Mouse (Mus musculus) lung, postnatal 14 days (tissue): ENCODE data around the gene Oaz3.

ENCODE experiments used
- DNase-seq: peaks from one replicate; pipeline ENCODE4 v3.0.0; 2021

Oaz3 gene

GRCm38 (mm10) chr3:94449377-94449776 lies 5.7 kb upstream of the Oaz3 start:
- DNase-seq: no peak

- DNase-seq: peak; percentile 95
Measured at GRCm38 (mm10) chr3:94442951-94443596, 641 bp downstream of the Oaz3 start, which contains the start of gene Mrpl9. TSS of gene Mrpl9 (plus strand) at chr3:94443318.

GRCm38 (mm10) chr3:94441182-94441581 lies 2.5 kb downstream of the Oaz3 start:
- peak; percentile 14 for DNase-seq

GRCm38 (mm10) chr3:94436420-94436819 lies 7.3 kb downstream of the Oaz3 start:
- DNase-seq: no peak

- DNase-seq: no peak
Measured at GRCm38 (mm10) chr3:94434305-94434704, 9.4 kb downstream of the Oaz3 start.

- no peak for DNase-seq
Measured at GRCm38 (mm10) chr3:94430980-94431379, 12.7 kb downstream of the Oaz3 start.

GRCm38 (mm10) chr3:94413031-94413679 lies 30.6 kb downstream of the Oaz3 start, which contains the start of gene Tdrkh:
TSS of gene Tdrkh (plus strand) at chr3:94413273.
- peak; percentile 93 for DNase-seq

- DNase-seq: no peak
Measured at GRCm38 (mm10) chr3:94412530-94412929, 31.2 kb downstream of the Oaz3 start.

GRCm38 (mm10) chr3:94405561-94405960 lies 38.2 kb downstream of the Oaz3 start:
- DNase-seq: peak; percentile 26

GRCm38 (mm10) chr3:94404366-94405054 lies 39.2 kb downstream of the Oaz3 start:
- DNase-seq: peak; percentile 8

- DNase-seq: no peak
Measured at GRCm38 (mm10) chr3:94402451-94402850, 41.3 kb downstream of the Oaz3 start.

GRCm38 (mm10) chr3:94399663-94400310 lies 43.9 kb downstream of the Oaz3 start:
- no peak for DNase-seq

- no peak for DNase-seq
Measured at GRCm38 (mm10) chr3:94398943-94399481, 44.7 kb downstream of the Oaz3 start.

GRCm38 (mm10) chr3:94398217-94398616 lies 45.5 kb downstream of the Oaz3 start, which contains the start of gene Lingo4:
TSS of gene Lingo4 (plus strand) at chr3:94398517.
- no peak for DNase-seq

- DNase-seq: no peak
Measured at GRCm38 (mm10) chr3:94396851-94397250, 46.9 kb downstream of the Oaz3 start.

GRCm38 (mm10) chr3:94396336-94396735 lies 47.4 kb downstream of the Oaz3 start:
- DNase-seq: no peak

GRCm38 (mm10) chr3:94393049-94393448 lies 50.7 kb downstream of the Oaz3 start:
- no peak for DNase-seq

- DNase-seq: no peak
Measured at GRCm38 (mm10) chr3:94392128-94392527, 51.6 kb downstream of the Oaz3 start.

- DNase-seq: no peak
Measured at GRCm38 (mm10) chr3:94391001-94391400, 52.7 kb downstream of the Oaz3 start.

GRCm38 (mm10) chr3:94389420-94389819 lies 54.3 kb downstream of the Oaz3 start:
- DNase-seq: no peak

- no peak for DNase-seq
Measured at GRCm38 (mm10) chr3:94388047-94388446, 55.7 kb downstream of the Oaz3 start.

- no peak for DNase-seq
Measured at GRCm38 (mm10) chr3:94387391-94387790, 56.3 kb downstream of the Oaz3 start.

- DNase-seq: no peak
Measured at GRCm38 (mm10) chr3:94386671-94387070, 57.0 kb downstream of the Oaz3 start.
